Mouse (Mus musculus): ENCODE measurements around the gene Psmb5.

Psmb5 gene

GRCm38 (mm10) chr14:54569451-54570392 lies 48.1 kb downstream of the Psmb5 start:
- POLR2A ChIA-PET: interaction anchor here (0.6 to 67.6 kb wide), 35 partner anchors 7 to 294 kb away, joined by 3 to 2028 read pairs (median 4); partner anchors contain the start of genes Ajuba (in 2 of the 4), Cdh24 (in 2 of the 4), Haus4 (in 2 of the 4) and Prmt5 (in 2 of the 4)
- CTCF ChIA-PET: interaction anchor here (0.5 to 4.3 kb wide), 38 partner anchors 8 to 1312 kb away, joined by 3 to 25 read pairs (median 4); partner anchors contain the start of genes Ajuba (in 3 of the 4), Cdh24 (in 3 of the 4), Haus4 (in 3 of the 4) and 1700123O20Rik (in 1 of the 4)

- POLR2A ChIA-PET: interaction anchor here (0.6 to 67.6 kb wide), 31 partner anchors 7 to 295 kb away, joined by 3 to 2028 read pairs (median 5); partner anchors contain the start of genes Ajuba (in 2 of the 4), Haus4 (in 2 of the 4), Prmt5 (in 2 of the 4) and 4931414P19Rik (in 1 of the 4)
- CTCF ChIA-PET: interaction anchor here (0.5 to 4.3 kb wide), 34 partner anchors 9 to 231 kb away, joined by 3 to 25 read pairs (median 4); partner anchors contain the start of genes Ajuba (in 3 of the 4), Haus4 (in 3 of the 4), Cdh24 (in 2 of the 4) and 1700123O20Rik (in 1 of the 4)
Observed at GRCm38 (mm10) chr14:54568694-54569414, 49.0 kb downstream of the Psmb5 start.
